Mouse (Mus musculus): ENCODE results near the gene Uroc1. TPM values are rescaled to one million over a fixed set of nuclear protein-coding genes. Genes with fewer than 3 reads are reported as not detected.
A peak's percentile ranks its signal among the peaks of the same experiment; 100 is the strongest.

The Uroc1 gene
- total RNA-seq, 2 experiments from 2014 or later = 0.12 TPM; not detected in 1

- DNase-seq (ENCODE audit: low spot score) = no peak
These were observed 16.9 kb downstream of the Uroc1 start for GRCm38 (mm10) chr6:90350011-90350410.

GRCm38 (mm10) chr6:90358142-90358541 lies 25.1 kb downstream of the Uroc1 start:
- DNase-seq (ENCODE audit: low spot score) = no peak

GRCm38 (mm10) chr6:90359445-90359844 lies 26.4 kb downstream of the Uroc1 start:
- DNase-seq (ENCODE audit: low spot score) = no peak

- peak; percentile 65 for DNase-seq (ENCODE audit: low spot score)
These were observed 27.1 kb downstream of the Uroc1 start for GRCm38 (mm10) chr6:90360024-90360781.

GRCm38 (mm10) chr6:90360922-90361614 lies 28.0 kb downstream of the Uroc1 start:
- DNase-seq (ENCODE audit: low spot score) = no peak

GRCm38 (mm10) chr6:90363301-90363700 lies 30.2 kb downstream of the Uroc1 start:
- peak; percentile 41 for DNase-seq (ENCODE audit: low spot score)

- DNase-seq (ENCODE audit: low spot score) = peak; percentile 99
These were observed 36.1 kb downstream of the Uroc1 start, which contains the start of gene Zxdc for GRCm38 (mm10) chr6:90368976-90369724. Gene Zxdc (plus strand): TSS chr6:90369492.

- DNase-seq (ENCODE audit: low spot score) = peak; percentile 19
These were observed 36.9 kb downstream of the Uroc1 start for GRCm38 (mm10) chr6:90369725-90370553.

- no peak for DNase-seq (ENCODE audit: low spot score)
These were observed 41.6 kb downstream of the Uroc1 start for GRCm38 (mm10) chr6:90374647-90375046.

- DNase-seq (ENCODE audit: low spot score) = no peak
These were observed 44.6 kb downstream of the Uroc1 start for GRCm38 (mm10) chr6:90377708-90378107.

- DNase-seq (ENCODE audit: low spot score) = no peak
These were observed 48.4 kb downstream of the Uroc1 start for GRCm38 (mm10) chr6:90381465-90381864.

GRCm38 (mm10) chr6:90390629-90391028 lies 57.5 kb downstream of the Uroc1 start:
- no peak for DNase-seq (ENCODE audit: low spot score)

- no peak for DNase-seq (ENCODE audit: low spot score)
These were observed 60.9 kb downstream of the Uroc1 start for GRCm38 (mm10) chr6:90393948-90394347.

- no peak for DNase-seq (ENCODE audit: low spot score)
These were observed 62.7 kb downstream of the Uroc1 start for GRCm38 (mm10) chr6:90395751-90396150.

GRCm38 (mm10) chr6:90397291-90397690 lies 64.2 kb downstream of the Uroc1 start:
- no peak for DNase-seq (ENCODE audit: low spot score)

GRCm38 (mm10) chr6:90408632-90409031 lies 75.5 kb downstream of the Uroc1 start:
- no peak for DNase-seq (ENCODE audit: low spot score)

GRCm38 (mm10) chr6:90410972-90411371 lies 77.9 kb downstream of the Uroc1 start:
- DNase-seq (ENCODE audit: low spot score) = no peak

- DNase-seq (ENCODE audit: low spot score) = no peak
These were observed 78.8 kb downstream of the Uroc1 start for GRCm38 (mm10) chr6:90411926-90412325.

Measured in gastrocnemius, adult 18-20 months (tissue).